Mouse (Mus musculus): Measurements from ENCODE around the gene Serpinc1. TPM values are rescaled to one million over a fixed set of nuclear protein-coding genes. Genes with fewer than 3 reads are reported as not detected.
A peak's percentile ranks its signal among the peaks of the same experiment; 100 is the strongest.

The Serpinc1 gene
- polyA plus RNA-seq, 1 experiment from 2014 or later: 2.9 TPM

GRCm38 (mm10) chr1:161030058-161030457 is 51.7 kb downstream of the Serpinc1 start:
- DNase-seq (no peak), ATAC-seq (ENCODE audit: low FRiP score, low TSS enrichment) (no peak)
- Histone ChIP-seq H3K4me3 (replicated peaks; ENCODE audit: low read depth, low read length) (no peak overlapping the region), H3K27ac (replicated peaks; ENCODE audit: low read depth, low read length) (no peak overlapping the region), H3K36me3 (ENCODE audit: control insufficient read depth, insufficient read depth, low read length) (peaks cover 52% of the 10 kb centered on the region), H3K9me3 (ENCODE audit: control insufficient read depth, low read length) (no peaks in the 10 kb centered on the region), H3K4me2 (ENCODE audit: low read length) (no peak overlapping the region), H3K9ac (replicated peaks; ENCODE audit: low read length) (no peak overlapping the region), H3K4me1 (ENCODE audit: control insufficient read depth, insufficient read depth, low read length) (peaks cover 10% of the 10 kb centered on the region; the same call in 1 of the 2 replicates), H3K27me3 (ENCODE audit: control insufficient read depth, insufficient read depth, low read length) (no peaks in the 10 kb centered on the region)
- WGBS: 99% methylated on average over 3 of the region's 3 CpGs

DNA sequence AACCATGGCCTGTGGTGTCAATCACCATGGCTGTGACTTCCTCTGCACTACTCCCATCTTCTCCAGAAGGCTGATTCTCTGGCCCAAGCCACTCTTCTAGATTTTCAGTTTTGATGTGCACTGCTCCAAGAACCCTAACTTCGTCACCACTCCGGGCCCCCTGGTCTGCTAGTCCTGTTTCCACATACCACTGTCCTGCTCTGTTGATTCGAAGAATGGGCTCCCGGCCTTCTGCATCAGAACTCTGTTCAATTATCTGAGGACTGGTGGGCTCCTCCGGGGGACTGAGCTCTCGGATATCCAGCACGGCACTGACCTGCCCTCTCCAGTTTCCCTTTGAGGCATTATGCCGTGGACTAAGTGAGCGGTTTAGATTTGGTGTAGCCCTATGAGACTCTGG is 53.5 kb downstream of the Serpinc1 start:
- H3K9me3 ChIP-seq (ENCODE audit: control insufficient read depth, low read length): no peaks in the 10 kb centered on the region
- 93% methylated on average over 9 of the region's 9 CpGs for WGBS

DNA sequence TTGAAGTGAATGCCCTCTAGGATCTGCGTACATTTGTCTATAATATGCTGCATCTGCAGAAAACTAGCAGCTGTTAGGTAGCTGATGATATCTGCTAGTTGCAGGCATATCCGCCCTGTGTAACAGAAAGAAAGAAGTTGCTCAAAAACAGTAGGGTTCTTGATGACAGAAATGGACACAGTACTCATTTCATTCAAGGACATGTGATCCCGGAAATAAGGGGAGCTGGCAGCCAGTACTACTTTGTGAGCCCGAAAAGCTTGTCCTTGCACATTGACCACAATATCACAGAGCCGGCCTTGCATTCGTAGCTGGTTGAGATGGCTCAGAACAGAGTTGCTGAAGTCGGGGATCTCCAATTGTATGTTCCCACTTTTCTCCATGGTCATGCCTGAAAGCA is 54.0 kb downstream of the Serpinc1 start:
- Histone ChIP-seq H3K36me3 (ENCODE audit: control insufficient read depth, insufficient read depth, low read length) (peaks cover 45% of the 10 kb centered on the region), H3K27me3 (ENCODE audit: control insufficient read depth, insufficient read depth, low read length) (no peaks in the 10 kb centered on the region), H3K4me3 (replicated peaks; ENCODE audit: low read depth, low read length) (no peak overlapping the region), H3K27ac (replicated peaks; ENCODE audit: low read depth, low read length) (no peak overlapping the region), H3K9ac (replicated peaks; ENCODE audit: low read length) (no peak overlapping the region), H3K4me1 (ENCODE audit: control insufficient read depth, insufficient read depth, low read length) (peaks cover 15% of the 10 kb centered on the region), H3K9me3 (ENCODE audit: control insufficient read depth, low read length) (no peaks in the 10 kb centered on the region), H3K4me2 (ENCODE audit: low read length) (no peak overlapping the region)
- whole genome bisulfite sequencing: 88% methylated on average over 7 of the region's 7 CpGs
- ATAC-seq (ENCODE audit: low FRiP score, low TSS enrichment): no peak
- DNase-seq: no peak

More for the DNA sequence above, 53.5 kb downstream of the Serpinc1 start:
- no peak overlapping the region for H3K9ac ChIP-seq (replicated peaks; ENCODE audit: low read length)
- ATAC-seq (ENCODE audit: low FRiP score, low TSS enrichment): no peak
- peaks cover 45% of the 10 kb centered on the region for H3K36me3 ChIP-seq (ENCODE audit: control insufficient read depth, insufficient read depth, low read length)
- H3K4me3 ChIP-seq (replicated peaks; ENCODE audit: low read depth, low read length): no peak overlapping the region
- no peak overlapping the region for H3K4me2 ChIP-seq (ENCODE audit: low read length)
- DNase-seq: no peak
- H3K4me1 ChIP-seq (ENCODE audit: control insufficient read depth, insufficient read depth, low read length): peaks cover 12% of the 10 kb centered on the region
- H3K27ac ChIP-seq (replicated peaks; ENCODE audit: low read depth, low read length): no peak overlapping the region
- H3K27me3 ChIP-seq (ENCODE audit: control insufficient read depth, insufficient read depth, low read length): no peaks in the 10 kb centered on the region

DNA sequence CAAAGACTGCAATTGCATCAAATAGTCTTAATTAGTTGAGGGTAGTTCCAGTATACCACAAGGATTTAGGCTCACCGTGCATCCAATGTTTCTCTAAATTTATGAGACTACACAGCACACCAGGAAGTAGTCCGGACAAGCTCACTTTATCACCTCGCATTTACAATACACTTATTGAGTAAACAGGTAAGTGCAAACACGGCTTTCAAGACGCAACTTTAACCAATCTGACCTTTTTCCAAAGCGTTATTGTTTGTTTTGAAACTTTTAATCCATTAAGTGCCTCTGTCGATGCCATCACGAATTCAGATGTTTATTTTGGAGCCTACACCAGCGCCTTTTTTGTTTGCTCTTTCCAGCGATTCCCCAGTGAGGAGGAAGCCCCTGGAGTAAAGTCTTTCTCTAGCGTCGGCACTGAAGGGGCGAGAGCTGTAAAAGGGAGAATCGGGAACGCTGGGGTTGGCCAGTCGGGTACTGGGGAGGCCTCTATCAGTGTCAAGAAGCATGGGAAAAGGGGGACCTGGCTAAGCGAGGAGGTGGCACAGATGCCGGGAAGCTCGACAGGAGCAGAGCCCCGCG is 55.6 kb downstream of the Serpinc1 start:
- peak overlapping the region; percentile 75 for H3K9ac ChIP-seq (replicated peaks; ENCODE audit: low read length)

GRCm38 (mm10) chr1:161034435-161035280 is 56.3 kb downstream of the Serpinc1 start, which contains the start of gene Zbtb37:
Gene Zbtb37 (minus strand): TSS chr1:161034849.
- DNase-seq (peak; percentile 99), ATAC-seq (ENCODE audit: low FRiP score, low TSS enrichment) (peak; percentile 97)
- peak within 1 kb of the TSS; percentile 78 for H3K27ac ChIP-seq (replicated peaks; ENCODE audit: low read depth, low read length)
- peak within 1 kb of the TSS; percentile 92 for H3K4me2 ChIP-seq (ENCODE audit: low read length)
- peaks cover 25% of the 10 kb centered on the region for H3K4me1 ChIP-seq (ENCODE audit: control insufficient read depth, insufficient read depth, low read length)
- peak within 1 kb of the TSS; percentile 75 for H3K9ac ChIP-seq (replicated peaks; ENCODE audit: low read length)
- no peaks in the 10 kb centered on the region for H3K27me3 ChIP-seq (ENCODE audit: control insufficient read depth, insufficient read depth, low read length)
- peak within 1 kb of the TSS; percentile 85 for H3K4me3 ChIP-seq (replicated peaks; ENCODE audit: low read depth, low read length)
- under 1% methylated on average over 67 of the region's 76 CpGs for WGBS
- no peaks in the 10 kb centered on the region for H3K9me3 ChIP-seq (ENCODE audit: control insufficient read depth, low read length)
- H3K36me3 ChIP-seq (ENCODE audit: control insufficient read depth, insufficient read depth, low read length): peaks cover 62% of the 10 kb centered on the region

More for the DNA sequence above, 55.6 kb downstream of the Serpinc1 start:
- WGBS: 3% methylated on average over 21 of the region's 21 CpGs
- no peak for ATAC-seq (ENCODE audit: low FRiP score, low TSS enrichment)
- peak overlapping the region; percentile 78 for H3K27ac ChIP-seq (replicated peaks; ENCODE audit: low read depth, low read length)
- peak overlapping the region; percentile 85 for H3K4me3 ChIP-seq (replicated peaks; ENCODE audit: low read depth, low read length)
- DNase-seq: no peak
- peaks cover 57% of the 10 kb centered on the region for H3K36me3 ChIP-seq (ENCODE audit: control insufficient read depth, insufficient read depth, low read length)
- H3K27me3 ChIP-seq (ENCODE audit: control insufficient read depth, insufficient read depth, low read length): no peaks in the 10 kb centered on the region
- peaks cover 25% of the 10 kb centered on the region for H3K4me1 ChIP-seq (ENCODE audit: control insufficient read depth, insufficient read depth, low read length)
- peak overlapping the region; percentile 77 for H3K4me2 ChIP-seq (ENCODE audit: low read length)
- H3K9me3 ChIP-seq (ENCODE audit: control insufficient read depth, low read length): no peaks in the 10 kb centered on the region

DNA sequence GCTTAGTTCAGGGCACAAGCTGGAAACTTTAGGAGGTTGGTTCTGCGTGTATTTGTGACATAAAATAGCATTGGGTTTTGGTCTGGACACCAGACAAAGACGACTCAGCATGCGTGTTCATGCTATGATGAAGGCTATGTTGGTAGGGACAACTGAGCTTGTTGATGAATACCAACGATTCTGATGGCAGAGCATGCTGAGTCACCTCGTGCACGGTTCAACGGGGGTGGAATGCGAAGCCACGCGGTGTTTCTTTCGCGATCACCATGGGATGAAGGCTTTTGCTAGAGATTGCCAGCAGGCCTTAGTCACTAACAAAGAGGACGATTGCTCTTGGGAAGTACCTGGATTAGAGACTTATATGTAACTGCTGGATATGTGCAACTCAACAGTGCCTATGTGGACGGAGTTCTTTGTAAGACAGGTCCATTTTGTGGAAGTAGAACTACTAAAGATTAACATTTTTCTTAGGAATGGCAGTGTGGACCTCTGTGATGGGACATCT is 56.9 kb downstream of the Serpinc1 start:
- DNase-seq (peak; percentile 73), ATAC-seq (ENCODE audit: low FRiP score, low TSS enrichment) (peak; percentile 38)
- WGBS: 0% methylated on average over 14 of the region's 14 CpGs
- peak overlapping the region; percentile 75 for H3K9ac ChIP-seq (replicated peaks; ENCODE audit: low read length)
- H3K4me3 ChIP-seq (replicated peaks; ENCODE audit: low read depth, low read length): peak overlapping the region; percentile 85
- H3K27ac ChIP-seq (replicated peaks; ENCODE audit: low read depth, low read length): peak overlapping the region; percentile 78
- H3K36me3 ChIP-seq (ENCODE audit: control insufficient read depth, insufficient read depth, low read length): peaks cover 60% of the 10 kb centered on the region
- H3K4me2 ChIP-seq (ENCODE audit: low read length): peak overlapping the region; percentile 92
- H3K27me3 ChIP-seq (ENCODE audit: control insufficient read depth, insufficient read depth, low read length): no peaks in the 10 kb centered on the region
- H3K4me1 ChIP-seq (ENCODE audit: control insufficient read depth, insufficient read depth, low read length): peaks cover 25% of the 10 kb centered on the region
- no peaks in the 10 kb centered on the region for H3K9me3 ChIP-seq (ENCODE audit: control insufficient read depth, low read length)

- peak overlapping the region; percentile 92 for H3K4me2 ChIP-seq (ENCODE audit: low read length)
- peak overlapping the region; percentile 78 for H3K27ac ChIP-seq (replicated peaks; ENCODE audit: low read depth, low read length)
- peak overlapping the region; percentile 75 for H3K9ac ChIP-seq (replicated peaks; ENCODE audit: low read length)
- no peaks in the 10 kb centered on the region for H3K27me3 ChIP-seq (ENCODE audit: control insufficient read depth, insufficient read depth, low read length)
- H3K36me3 ChIP-seq (ENCODE audit: control insufficient read depth, insufficient read depth, low read length): peaks cover 64% of the 10 kb centered on the region
- no peak for ATAC-seq (ENCODE audit: low FRiP score, low TSS enrichment)
- H3K4me1 ChIP-seq (ENCODE audit: control insufficient read depth, insufficient read depth, low read length): peaks cover 25% of the 10 kb centered on the region
- H3K9me3 ChIP-seq (ENCODE audit: control insufficient read depth, low read length): no peaks in the 10 kb centered on the region
- under 1% methylated on average over 6 of the region's 6 CpGs for WGBS
- peak overlapping the region; percentile 85 for H3K4me3 ChIP-seq (replicated peaks; ENCODE audit: low read depth, low read length)
- no peak for DNase-seq
Measured at GRCm38 (mm10) chr1:161035786-161036404, 57.5 kb downstream of the Serpinc1 start.

- Histone ChIP-seq H3K9me3 (ENCODE audit: control insufficient read depth, low read length) (no peaks in the 10 kb centered on the region), H3K36me3 (ENCODE audit: control insufficient read depth, insufficient read depth, low read length) (peaks cover 62% of the 10 kb centered on the region), H3K4me3 (replicated peaks; ENCODE audit: low read depth, low read length) (peak overlapping the region; percentile 85), H3K4me2 (ENCODE audit: low read length) (peak overlapping the region; percentile 92), H3K4me1 (ENCODE audit: control insufficient read depth, insufficient read depth, low read length) (peaks cover 25% of the 10 kb centered on the region), H3K27ac (replicated peaks; ENCODE audit: low read depth, low read length) (peak overlapping the region; percentile 78), H3K27me3 (ENCODE audit: control insufficient read depth, insufficient read depth, low read length) (no peaks in the 10 kb centered on the region), H3K9ac (replicated peaks; ENCODE audit: low read length) (peak overlapping the region; percentile 75)
- DNase-seq (peak; percentile 53), ATAC-seq (ENCODE audit: low FRiP score, low TSS enrichment) (no peak)
- WGBS: 0% methylated on average over 5 of the region's 5 CpGs
Measured at GRCm38 (mm10) chr1:161036411-161036841, 58.0 kb downstream of the Serpinc1 start.

Measured in midbrain, embryonic 14.5 days (tissue).